Mouse (Mus musculus): ENCODE data around the gene Rcn3. TPM values are rescaled to one million over a fixed set of nuclear protein-coding genes. Genes with fewer than 3 reads are reported as not detected.

Gene Rcn3
- 46.7 and 64.8 TPM in 2 replicates for polyA plus RNA-seq (2012; ENCODE audit: low replicate concordance)

GRCm38 (mm10) chr7:45092048-45092447 lies at the start of gene Rcn3:
Rcn3 (minus strand) TSS chr7:45092221.

GRCm38 (mm10) chr7:45135993-45136567 lies 44.1 kb upstream of the Rcn3 start, which contains the start of the genes Gm45713 and Flt3l:
Gm45713 (minus strand) TSS chr7:45136231.
Flt3l (minus strand) TSS chr7:45136432.

GRCm38 (mm10) chr7:45128624-45129246 lies 36.7 kb upstream of the Rcn3 start, which contains the start of gene Rpl13a:
Rpl13a (minus strand) TSS chr7:45128761.

GRCm38 (mm10) chr7:45124224-45125143 lies 32.5 kb upstream of the Rcn3 start, which contains the start of gene Rps11:
Rps11 (minus strand) TSS chr7:45124439.

GRCm38 (mm10) chr7:45103652-45104180 lies 11.7 kb upstream of the Rcn3 start, which contains the start of gene Fcgrt:
Fcgrt (minus strand) TSS chr7:45103851.

GRCm38 (mm10) chr7:45062239-45062835 lies 29.7 kb downstream of the Rcn3 start, which contains the start of the genes Nosip and Prrg2:
Nosip (plus strand) TSS chr7:45062429.
Prrg2 (minus strand) TSS chr7:45062677.

GRCm38 (mm10) chr7:45052862-45053116 lies 39.2 kb downstream of the Rcn3 start, which contains the start of gene Prr12:
Prr12 (minus strand) TSS chr7:45052881.

Other genes starting within 250 kb of the Rcn3 start
- gene Akt1s1, start 243.2 kb downstream of the Rcn3 start, polyA plus RNA-seq (2012; ENCODE audit: low replicate concordance) = 700 and 1,277 TPM in 2 replicates
- 84.2 and 127 TPM in 2 replicates for gene Tbc1d17, start 243.1 kb downstream of the Rcn3 start, polyA plus RNA-seq (2012; ENCODE audit: low replicate concordance)
- gene Pnkp, start 235.1 kb downstream of the Rcn3 start, polyA plus RNA-seq (2012; ENCODE audit: low replicate concordance) = 44.0 and 47.7 TPM in 2 replicates
- gene Ptov1, start 222.4 kb downstream of the Rcn3 start, polyA plus RNA-seq (2012; ENCODE audit: low replicate concordance) = 43.6 and 56.8 TPM in 2 replicates
- gene Med25, start 199.5 kb downstream of the Rcn3 start, polyA plus RNA-seq (2012; ENCODE audit: low replicate concordance) = 556 and 706 TPM in 2 replicates
- 65.8 and 103 TPM in 2 replicates for gene Fuz, start 196.1 kb downstream of the Rcn3 start, polyA plus RNA-seq (2012; ENCODE audit: low replicate concordance)
- 202 and 215 TPM in 2 replicates for gene Ap2a1, start 162.7 kb downstream of the Rcn3 start, polyA plus RNA-seq (2012; ENCODE audit: low replicate concordance)
- gene Tsks, start 149.0 kb downstream of the Rcn3 start, polyA plus RNA-seq (2012; ENCODE audit: low replicate concordance) = 0.42 TPM in 1 of 2 replicates, not detected in the other
- 12.5 and 13.7 TPM in 2 replicates for gene Cpt1c, start 117.4 kb downstream of the Rcn3 start, polyA plus RNA-seq (2012; ENCODE audit: low replicate concordance)
- gene Prmt1, start 105.7 kb downstream of the Rcn3 start, polyA plus RNA-seq (2012; ENCODE audit: low replicate concordance) = 27.7 and 67.9 TPM in 2 replicates
- 87.3 and 130 TPM in 2 replicates for gene Irf3, start 94.6 kb downstream of the Rcn3 start, polyA plus RNA-seq (2012; ENCODE audit: low replicate concordance)
- gene Bcl2l12, start 93.5 kb downstream of the Rcn3 start, polyA plus RNA-seq (2012; ENCODE audit: low replicate concordance) = 87.8 and 102 TPM in 2 replicates
- gene Scaf1, start 75.9 kb downstream of the Rcn3 start, polyA plus RNA-seq (2012; ENCODE audit: low replicate concordance) = 217 and 410 TPM in 2 replicates
- 5.5 and 13.5 TPM in 2 replicates for gene Rras, start 74.3 kb downstream of the Rcn3 start, polyA plus RNA-seq (2012; ENCODE audit: low replicate concordance)
- gene Prr12, start 39.3 kb downstream of the Rcn3 start, polyA plus RNA-seq (2012; ENCODE audit: low replicate concordance) = 79.4 and 112 TPM in 2 replicates
- gene Nosip, start 29.8 kb downstream of the Rcn3 start, polyA plus RNA-seq (2012; ENCODE audit: low replicate concordance) = 116 and 136 TPM in 2 replicates
- 37.4 and 43.1 TPM in 2 replicates for gene Prrg2, start 29.5 kb downstream of the Rcn3 start, polyA plus RNA-seq (2012; ENCODE audit: low replicate concordance)
- gene Fcgrt, start 11.6 kb upstream of the Rcn3 start, polyA plus RNA-seq (2012; ENCODE audit: low replicate concordance) = 110 and 181 TPM in 2 replicates
- gene Rps11, start 32.2 kb upstream of the Rcn3 start, polyA plus RNA-seq (2012; ENCODE audit: low replicate concordance) = 30.5 and 135 TPM in 2 replicates
- 3,721 and 5,411 TPM in 2 replicates for gene Rpl13a, start 36.5 kb upstream of the Rcn3 start, polyA plus RNA-seq (2012; ENCODE audit: low replicate concordance)
- 0.19 and 1.7 TPM in 2 replicates for gene Gm45713, start 44.0 kb upstream of the Rcn3 start, polyA plus RNA-seq (2012; ENCODE audit: low replicate concordance)
- gene Flt3l, start 44.2 kb upstream of the Rcn3 start, polyA plus RNA-seq (2012; ENCODE audit: low replicate concordance) = 27.9 and 74.5 TPM in 2 replicates
- 30.9 and 48.1 TPM in 2 replicates for gene Pih1d1, start 62.1 kb upstream of the Rcn3 start, polyA plus RNA-seq (2012; ENCODE audit: low replicate concordance)
- 59.4 and 89.2 TPM in 2 replicates for gene Aldh16a1, start 62.4 kb upstream of the Rcn3 start, polyA plus RNA-seq (2012; ENCODE audit: low replicate concordance)
- gene Slc17a7, start 71.7 kb upstream of the Rcn3 start, polyA plus RNA-seq (2012; ENCODE audit: low replicate concordance) = 0.08 and 0.46 TPM in 2 replicates
- 0.24 and 4.6 TPM in 2 replicates for gene Gfy, start 87.3 kb upstream of the Rcn3 start, polyA plus RNA-seq (2012; ENCODE audit: low replicate concordance)
- not detected in 2 replicates for gene Pth2, start 88.8 kb upstream of the Rcn3 start, polyA plus RNA-seq (2012; ENCODE audit: low replicate concordance)
- 1.1 and 1.2 TPM in 2 replicates for gene Ccdc155, start 112.7 kb upstream of the Rcn3 start, polyA plus RNA-seq (2012; ENCODE audit: low replicate concordance)
- 46.7 and 92.2 TPM in 2 replicates for gene Dkkl1, start 119.9 kb upstream of the Rcn3 start, polyA plus RNA-seq (2012; ENCODE audit: low replicate concordance)
- gene Tead2, start 123.5 kb upstream of the Rcn3 start, polyA plus RNA-seq (2012; ENCODE audit: low replicate concordance) = 1.1 and 1.3 TPM in 2 replicates
- 162 and 431 TPM in 2 replicates for gene Cd37, start 146.9 kb upstream of the Rcn3 start, polyA plus RNA-seq (2012; ENCODE audit: low replicate concordance)
- gene Slc6a16, start 148.9 kb upstream of the Rcn3 start, polyA plus RNA-seq (2012; ENCODE audit: low replicate concordance) = not detected in 2 replicates
- 0.11 TPM in 1 of 2 replicates, not detected in the other for gene Slc6a21, start 185.3 kb upstream of the Rcn3 start, polyA plus RNA-seq (2012; ENCODE audit: low replicate concordance)
- 1.2 and 1.4 TPM in 2 replicates for gene Trpm4, start 241.6 kb upstream of the Rcn3 start, polyA plus RNA-seq (2012; ENCODE audit: low replicate concordance)
- gene Hrc, start 243.1 kb upstream of the Rcn3 start, polyA plus RNA-seq (2012; ENCODE audit: low replicate concordance) = not detected in 2 replicates